Mouse (Mus musculus): ENCODE measurements at regions not wholly inside any gene's neighbourhood (a gene's known extent, or its start where the extent isn't known, plus 50 kb on each side); places are given as distances from the start of the nearest gene placed in this dataset.
A peak's percentile ranks its signal among the peaks of the same experiment; 100 is the strongest.

DNA sequence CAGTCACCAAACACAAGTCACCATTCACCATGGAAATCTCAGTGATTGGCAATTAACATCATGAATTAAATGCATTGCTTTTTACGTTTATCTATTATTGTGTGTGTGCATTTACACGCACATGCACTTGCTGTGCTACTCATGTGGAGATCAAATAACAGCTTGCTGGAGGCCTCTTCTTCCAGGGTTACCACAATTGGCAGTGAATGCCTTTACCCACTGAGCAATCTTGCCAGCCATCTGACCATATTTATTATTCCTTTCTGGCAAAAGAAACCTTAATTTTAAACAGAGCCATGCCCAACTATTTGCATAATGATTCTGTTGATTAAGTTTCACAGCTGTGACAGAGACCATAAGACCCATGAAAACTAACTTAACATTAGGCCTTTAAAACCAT, 494.5 kb upstream of the 4930412O13Rik start:
- H3K4me3 ChIP-seq (replicated peaks): no peak overlapping the region
- no peak overlapping the region for H3K4me2 ChIP-seq
- 40% methylated on average over 2 of the region's 2 CpGs for WGBS
- H3K9ac ChIP-seq (replicated peaks): no peak overlapping the region
- no peaks in the 10 kb centered on the region for H3K27me3 ChIP-seq (replicated peaks)
- no peaks in the 10 kb centered on the region for H3K9me3 ChIP-seq (replicated peaks)
- no peak for ATAC-seq (ENCODE audit: low FRiP score)
- no peaks in the 10 kb centered on the region for H3K36me3 ChIP-seq
- H3K4me1 ChIP-seq: no peaks in the 10 kb centered on the region
- H3K27ac ChIP-seq (replicated peaks): no peak overlapping the region

DNA sequence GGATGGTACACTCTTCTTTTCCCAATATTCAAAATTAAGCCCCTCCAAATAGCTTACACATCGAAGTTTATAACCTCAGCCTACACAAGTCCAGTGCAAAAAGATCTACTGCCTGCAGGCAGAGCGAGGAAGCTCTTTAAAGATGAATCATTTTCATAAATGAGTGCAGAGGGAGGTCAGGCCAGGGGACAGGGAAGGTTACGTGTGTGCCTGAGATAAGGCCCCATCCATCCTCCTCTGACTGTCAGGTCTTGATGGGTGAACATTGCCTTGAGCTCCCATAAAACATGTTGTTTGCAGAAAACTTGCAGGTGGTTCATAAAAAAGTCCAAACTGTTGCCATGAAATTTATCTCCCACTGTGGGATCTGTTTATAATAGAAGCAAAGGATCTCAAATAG, 493.0 kb upstream of the 4930412O13Rik start:
- Histone ChIP-seq H3K4me3 (replicated peaks) (no peak overlapping the region), H3K27me3 (replicated peaks) (no peaks in the 10 kb centered on the region), H3K27ac (replicated peaks) (no peak overlapping the region), H3K36me3 (no peaks in the 10 kb centered on the region), H3K9ac (replicated peaks) (no peak overlapping the region), H3K9me3 (replicated peaks) (no peaks in the 10 kb centered on the region), H3K4me2 (no peak overlapping the region), H3K4me1 (no peaks in the 10 kb centered on the region)
- ATAC-seq (ENCODE audit: low FRiP score): no peak
- WGBS: 64% methylated on average over 3 of the region's 3 CpGs

DNA sequence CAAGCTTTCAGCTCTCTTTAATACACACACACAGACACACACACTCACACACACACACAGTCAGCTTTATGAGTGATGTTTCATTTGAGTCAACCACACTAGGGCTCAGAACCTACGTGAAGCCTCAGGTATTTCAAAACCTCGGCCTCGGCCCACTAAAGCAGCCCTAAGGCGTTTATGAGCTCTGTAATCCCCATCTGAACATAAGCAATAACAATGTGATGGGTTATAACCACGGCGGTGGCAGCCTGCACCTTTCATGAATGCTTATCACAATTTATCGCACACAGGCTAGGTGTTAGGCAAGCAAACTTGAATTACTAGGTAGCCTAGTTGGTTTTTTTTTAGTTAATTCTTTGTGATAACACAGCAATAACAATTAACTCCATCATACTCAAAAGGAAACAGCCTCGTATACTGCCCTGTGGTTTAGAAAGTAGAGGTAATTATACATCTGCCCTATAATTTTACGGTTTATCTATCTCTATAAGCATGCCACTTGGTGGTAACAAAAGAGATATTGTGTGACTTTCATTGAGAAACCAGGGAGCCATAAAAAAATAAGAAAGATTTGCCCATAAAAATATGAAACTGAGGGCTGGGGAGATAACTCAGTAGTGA, 485.6 kb upstream of the 4930412O13Rik start:
- no peaks in the 10 kb centered on the region for H3K4me1 ChIP-seq
- 64% methylated on average over 9 of the region's 9 CpGs for WGBS

DNA sequence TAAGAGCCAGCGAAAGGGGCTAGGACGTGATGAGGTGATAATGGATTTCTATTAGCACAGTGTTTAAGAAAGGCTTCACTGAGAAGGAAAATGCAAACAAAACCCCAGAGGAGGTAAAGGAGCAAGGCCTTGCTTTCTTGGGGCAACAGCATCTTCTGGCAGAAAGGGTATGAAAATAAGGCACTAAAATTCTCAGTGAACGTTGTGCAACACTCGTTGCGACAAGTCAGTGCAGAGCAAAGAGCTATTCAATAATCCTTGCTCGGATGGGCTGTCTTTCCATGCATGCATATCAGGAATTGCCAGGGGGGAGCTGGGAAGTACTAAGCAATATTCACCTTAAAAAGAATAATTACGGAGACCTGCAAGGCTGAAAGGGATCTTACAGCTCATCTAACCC, 479.6 kb upstream of the 4930412O13Rik start:
- Histone ChIP-seq H3K9ac (replicated peaks) (no peak overlapping the region), H3K4me3 (replicated peaks) (no peak overlapping the region), H3K4me1 (no peaks in the 10 kb centered on the region), H3K9me3 (replicated peaks) (no peaks in the 10 kb centered on the region), H3K27me3 (replicated peaks) (no peaks in the 10 kb centered on the region), H3K4me2 (no peak overlapping the region), H3K36me3 (no peaks in the 10 kb centered on the region), H3K27ac (replicated peaks) (no peak overlapping the region)
- WGBS: 85% methylated on average over 7 of the region's 7 CpGs
- no peak for ATAC-seq (ENCODE audit: low FRiP score)

More for the DNA sequence above, 485.6 kb upstream of the 4930412O13Rik start:
- Histone ChIP-seq H3K4me3 (replicated peaks) (no peak overlapping the region), H3K27ac (replicated peaks) (no peak overlapping the region), H3K9ac (replicated peaks) (no peak overlapping the region), H3K36me3 (no peaks in the 10 kb centered on the region), H3K27me3 (replicated peaks) (no peaks in the 10 kb centered on the region), H3K9me3 (replicated peaks) (no peaks in the 10 kb centered on the region), H3K4me2 (no peak overlapping the region)
- no peak for ATAC-seq (ENCODE audit: low FRiP score)

DNA sequence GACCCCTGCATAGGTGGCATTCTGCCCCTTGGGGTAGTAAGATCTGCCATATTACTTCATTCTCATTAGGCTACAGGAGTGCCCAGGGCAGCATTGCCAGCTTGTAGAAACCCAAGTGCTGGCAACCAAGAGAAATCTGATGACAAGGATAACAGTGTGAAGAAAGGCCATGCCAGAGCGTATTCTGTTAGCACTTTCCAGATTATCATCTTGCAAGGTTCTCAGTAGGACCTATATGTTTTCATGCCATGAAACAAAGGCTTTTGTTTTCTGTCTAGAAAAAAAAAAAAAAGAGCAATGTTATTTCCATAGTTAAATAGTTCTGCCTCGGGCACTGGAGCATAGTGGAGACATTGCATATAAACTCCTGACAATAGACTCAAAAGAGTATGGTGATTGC, 478.8 kb upstream of the 4930412O13Rik start:
- Histone ChIP-seq H3K4me1 (no peaks in the 10 kb centered on the region), H3K4me3 (replicated peaks) (no peak overlapping the region), H3K27ac (replicated peaks) (no peak overlapping the region), H3K27me3 (replicated peaks) (no peaks in the 10 kb centered on the region), H3K9ac (replicated peaks) (no peak overlapping the region), H3K4me2 (no peak overlapping the region), H3K9me3 (replicated peaks) (no peaks in the 10 kb centered on the region), H3K36me3 (no peaks in the 10 kb centered on the region)
- 61% methylated on average over 2 of the region's 2 CpGs for WGBS
- no peak for ATAC-seq (ENCODE audit: low FRiP score)

DNA sequence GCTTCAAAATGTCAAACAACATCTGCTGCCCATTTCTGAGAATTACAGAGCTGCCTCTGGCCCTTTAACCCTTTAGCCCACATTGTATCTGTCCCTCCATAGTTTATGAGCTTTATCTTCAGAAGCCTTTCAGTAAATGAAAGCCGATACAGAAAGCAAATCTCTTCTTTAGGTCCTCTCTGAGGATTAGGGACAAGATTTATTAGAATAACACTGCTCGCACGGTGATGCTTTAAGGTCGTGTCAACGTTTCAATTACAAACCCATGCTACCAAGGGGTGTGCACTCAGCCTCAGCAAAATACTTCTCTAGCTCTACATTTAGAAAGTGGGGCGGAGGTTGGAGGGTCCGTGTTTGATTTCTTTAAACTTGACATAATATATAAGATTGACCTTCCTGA, 472.0 kb upstream of the 4930412O13Rik start:
- ATAC-seq (ENCODE audit: low FRiP score): no peak
- 67% methylated on average over 7 of the region's 7 CpGs for WGBS
- H3K9me3 ChIP-seq (replicated peaks): no peaks in the 10 kb centered on the region

DNA sequence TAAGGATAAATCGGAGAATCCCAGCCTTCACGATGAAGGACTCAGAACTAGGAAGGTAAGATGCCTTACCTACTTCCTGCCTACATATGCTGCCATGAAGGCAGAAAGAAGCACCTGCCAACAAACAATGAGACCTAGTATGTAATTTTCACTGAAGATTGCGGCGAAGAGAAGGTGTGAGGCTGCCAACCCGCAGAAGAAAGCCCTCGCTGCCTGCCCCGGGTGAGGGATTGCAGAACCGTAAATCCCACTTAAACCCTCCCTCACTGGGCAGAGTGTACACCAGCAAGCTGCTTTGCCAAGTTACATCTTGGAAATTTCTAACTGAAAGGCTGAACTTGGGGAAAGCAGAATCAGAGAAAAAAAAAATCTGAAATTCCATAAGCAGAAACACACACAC, 458.4 kb upstream of the 4930412O13Rik start:
- 75% methylated on average over 8 of the region's 8 CpGs for WGBS
- H3K36me3 ChIP-seq: no peaks in the 10 kb centered on the region
- no peak overlapping the region for H3K27ac ChIP-seq (replicated peaks)
- H3K9ac ChIP-seq (replicated peaks): no peak overlapping the region
- ATAC-seq (ENCODE audit: low FRiP score): no peak
- no peaks in the 10 kb centered on the region for H3K4me1 ChIP-seq
- H3K4me2 ChIP-seq: no peak overlapping the region
- H3K27me3 ChIP-seq (replicated peaks): no peaks in the 10 kb centered on the region
- H3K4me3 ChIP-seq (replicated peaks): no peak overlapping the region
- no peaks in the 10 kb centered on the region for H3K9me3 ChIP-seq (replicated peaks)

More for the DNA sequence above, 472.0 kb upstream of the 4930412O13Rik start:
- Histone ChIP-seq H3K4me3 (replicated peaks) (no peak overlapping the region), H3K4me1 (no peaks in the 10 kb centered on the region), H3K36me3 (no peaks in the 10 kb centered on the region), H3K9ac (replicated peaks) (no peak overlapping the region), H3K27ac (replicated peaks) (no peak overlapping the region), H3K27me3 (replicated peaks) (no peaks in the 10 kb centered on the region), H3K4me2 (no peak overlapping the region)

DNA sequence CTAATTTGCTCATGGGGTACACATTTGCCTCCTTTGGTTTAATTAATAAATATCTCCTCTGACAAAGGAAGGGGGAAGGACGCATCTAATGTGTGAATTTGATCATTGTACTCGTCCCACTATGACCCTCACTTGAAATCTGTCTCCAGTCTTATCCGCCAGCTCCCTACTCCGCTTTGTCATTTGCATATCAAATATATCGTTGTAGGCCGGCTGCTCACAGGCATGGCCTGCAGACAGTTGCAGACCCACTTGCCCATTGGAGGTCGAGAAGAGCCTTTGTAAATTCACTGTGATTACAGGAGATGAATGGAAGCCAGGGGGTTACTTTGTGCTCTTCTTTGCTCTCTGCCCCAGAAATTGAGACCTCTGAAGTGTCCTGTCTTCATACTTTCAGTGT, 457.5 kb upstream of the 4930412O13Rik start:
- no peaks in the 10 kb centered on the region for H3K27me3 ChIP-seq (replicated peaks)
- no peaks in the 10 kb centered on the region for H3K36me3 ChIP-seq
- H3K4me3 ChIP-seq (replicated peaks): no peak overlapping the region
- no peak overlapping the region for H3K4me2 ChIP-seq
- H3K9ac ChIP-seq (replicated peaks): no peak overlapping the region
- ATAC-seq (ENCODE audit: low FRiP score): no peak
- no peaks in the 10 kb centered on the region for H3K9me3 ChIP-seq (replicated peaks)
- no peak overlapping the region for H3K27ac ChIP-seq (replicated peaks)
- 19% methylated on average over 7 of the region's 7 CpGs for WGBS
- no peaks in the 10 kb centered on the region for H3K4me1 ChIP-seq

DNA sequence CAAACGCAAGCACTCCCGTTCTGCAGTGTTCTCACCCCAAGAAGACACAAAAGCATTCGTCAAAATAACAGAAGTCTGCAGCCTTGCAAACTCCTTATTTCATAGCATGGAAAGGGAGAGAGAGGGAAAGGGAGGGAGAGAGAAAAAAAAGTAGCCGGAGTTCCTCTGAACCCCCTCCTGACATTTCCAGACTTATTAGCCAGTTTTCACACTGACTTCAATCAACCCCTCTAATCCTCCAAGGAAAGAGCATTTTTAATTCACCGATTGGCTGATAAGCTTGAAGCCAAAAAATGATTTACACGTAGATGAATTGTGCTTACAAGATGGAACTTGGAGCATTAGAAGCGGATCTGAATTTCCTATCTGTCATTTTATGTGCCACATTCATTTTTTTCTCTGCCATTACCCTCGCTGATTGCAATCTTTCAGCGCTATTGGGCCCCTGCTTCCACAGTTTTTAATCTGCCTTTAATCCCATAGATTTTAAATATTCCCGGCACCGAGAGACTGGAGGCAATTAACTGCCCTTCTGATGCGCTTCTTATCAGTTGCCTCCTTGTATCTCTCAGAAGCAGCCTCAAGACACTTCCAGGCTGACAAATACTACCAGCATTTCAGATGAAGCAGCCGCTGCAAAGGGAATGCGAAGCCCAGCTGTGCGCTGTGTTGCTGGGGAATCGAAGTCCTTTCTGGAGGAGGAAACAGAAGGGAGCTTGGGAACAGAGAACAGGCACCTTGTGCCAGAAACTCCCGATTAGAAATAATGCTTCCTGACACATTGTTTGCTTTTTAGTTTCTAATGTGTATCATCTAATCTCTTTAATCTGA, 447.7 kb upstream of the 4930412O13Rik start:
- 38% methylated on average over 17 of the region's 17 CpGs for WGBS
- no peaks in the 10 kb centered on the region for H3K27me3 ChIP-seq (replicated peaks)
- ATAC-seq (ENCODE audit: low FRiP score): 0 out of 2 replicates have a peak, but pooled peaks have one; percentile 41
- no peaks in the 10 kb centered on the region for H3K36me3 ChIP-seq
- no peak overlapping the region for H3K4me3 ChIP-seq (replicated peaks)
- no peak overlapping the region for H3K27ac ChIP-seq (replicated peaks)
- H3K9ac ChIP-seq (replicated peaks): no peak overlapping the region
- H3K4me2 ChIP-seq: peak overlapping the region; percentile 26
- H3K4me1 ChIP-seq: peaks cover 3% of the 10 kb centered on the region; the same call in 1 of the 2 replicates
- no peaks in the 10 kb centered on the region for H3K9me3 ChIP-seq (replicated peaks)

DNA sequence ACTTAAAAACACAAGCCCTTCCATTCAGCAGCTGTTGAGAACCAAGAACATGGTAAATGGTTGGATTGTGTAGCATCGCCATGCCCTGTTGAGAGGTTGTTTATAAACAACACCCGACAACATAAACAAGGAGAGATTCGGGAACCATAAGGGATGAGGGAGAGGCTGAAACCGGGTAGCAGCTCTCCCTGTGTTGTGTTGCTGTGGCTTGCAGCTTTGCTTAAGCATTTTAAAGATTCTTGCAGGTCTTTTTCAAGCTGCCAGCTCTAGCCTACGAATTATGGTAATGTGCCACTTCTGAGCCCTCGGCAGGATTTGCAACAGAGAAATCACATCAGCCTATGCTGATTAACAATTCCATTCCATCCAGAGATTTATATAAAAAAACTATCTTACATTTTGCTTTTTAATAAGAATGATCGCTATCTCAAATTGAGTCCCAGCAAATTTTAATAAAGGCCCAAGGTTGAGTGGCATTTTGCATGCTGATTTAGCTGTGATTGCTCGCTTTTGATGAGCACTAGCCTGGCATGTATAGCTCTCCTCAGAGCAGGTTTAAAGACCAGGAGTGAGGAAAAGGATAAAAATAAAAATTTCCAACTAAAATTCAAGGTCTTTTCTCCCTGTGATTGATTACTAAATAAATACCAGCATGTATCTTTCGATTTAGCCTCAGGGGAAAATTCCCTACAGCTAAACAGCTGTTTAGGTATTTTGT, 445.7 kb upstream of the 4930412O13Rik start:
- H3K4me1 ChIP-seq: peaks cover 3% of the 10 kb centered on the region; the same call in 1 of the 2 replicates
- H3K4me2 ChIP-seq: no peak overlapping the region
- no peak for ATAC-seq (ENCODE audit: low FRiP score)
- no peak overlapping the region for H3K9ac ChIP-seq (replicated peaks)
- 49% methylated on average over 9 of the region's 9 CpGs for WGBS
- no peaks in the 10 kb centered on the region for H3K36me3 ChIP-seq
- H3K9me3 ChIP-seq (replicated peaks): no peaks in the 10 kb centered on the region
- no peak overlapping the region for H3K27ac ChIP-seq (replicated peaks)
- no peaks in the 10 kb centered on the region for H3K27me3 ChIP-seq (replicated peaks)
- H3K4me3 ChIP-seq (replicated peaks): no peak overlapping the region

DNA sequence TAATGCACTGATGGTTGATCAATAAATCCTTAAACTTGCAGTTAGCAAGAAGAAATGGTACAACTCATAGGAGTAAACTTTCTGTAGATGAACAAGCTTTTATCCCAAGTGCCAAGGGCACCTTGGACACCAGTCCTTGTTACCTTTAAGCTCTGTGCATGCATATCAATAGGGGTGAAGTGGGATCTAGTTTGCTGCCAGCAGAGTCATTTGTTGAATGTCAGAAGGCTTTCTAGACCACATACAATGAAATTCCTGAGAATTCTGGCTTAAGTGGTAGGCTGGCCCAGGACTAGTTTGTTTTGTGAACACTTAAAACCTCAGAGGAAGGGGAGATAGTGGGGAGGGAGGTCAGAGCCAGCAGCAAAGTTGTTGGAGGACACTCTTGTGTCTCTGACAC, 437.9 kb upstream of the 4930412O13Rik start:
- no peaks in the 10 kb centered on the region for H3K27me3 ChIP-seq (replicated peaks)
- no peak overlapping the region for H3K27ac ChIP-seq (replicated peaks)
- no peaks in the 10 kb centered on the region for H3K9me3 ChIP-seq (replicated peaks)
- H3K4me1 ChIP-seq: no peaks in the 10 kb centered on the region
- ATAC-seq (ENCODE audit: low FRiP score): no peak
- H3K4me3 ChIP-seq (replicated peaks): no peak overlapping the region
- no peak overlapping the region for H3K4me2 ChIP-seq
- no peaks in the 10 kb centered on the region for H3K36me3 ChIP-seq
- H3K9ac ChIP-seq (replicated peaks): no peak overlapping the region

DNA sequence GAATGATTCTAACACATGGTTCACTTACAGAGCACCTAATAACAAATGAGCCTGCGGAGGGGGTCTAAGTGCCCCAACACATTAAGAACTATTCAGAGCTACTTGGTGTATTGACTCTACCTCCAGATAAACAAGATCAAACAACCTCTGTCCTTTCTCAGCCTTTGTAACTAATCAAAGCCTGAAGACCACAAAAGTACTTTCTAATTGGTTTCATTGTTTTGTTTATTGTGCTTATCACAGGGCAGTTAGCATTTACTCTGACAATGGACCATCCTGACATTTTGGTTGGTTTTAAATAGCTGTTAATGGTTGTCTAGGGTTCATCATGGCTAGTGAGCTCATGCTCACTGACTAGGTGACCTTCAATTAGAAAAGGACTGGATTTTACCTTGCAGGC, 435.2 kb upstream of the 4930412O13Rik start:
- Histone ChIP-seq H3K9ac (replicated peaks) (no peak overlapping the region), H3K27ac (replicated peaks) (no peak overlapping the region), H3K4me1 (no peaks in the 10 kb centered on the region), H3K4me3 (replicated peaks) (no peak overlapping the region), H3K4me2 (no peak overlapping the region), H3K27me3 (replicated peaks) (no peaks in the 10 kb centered on the region), H3K9me3 (replicated peaks) (no peaks in the 10 kb centered on the region), H3K36me3 (no peaks in the 10 kb centered on the region)
- ATAC-seq (ENCODE audit: low FRiP score): no peak
- WGBS: 60% methylated on average over 1 of the region's 1 CpGs

All from neural tube, embryonic 15.5 days (tissue).